Mouse (Mus musculus): ENCODE data around the gene Fzd1. TPM values are rescaled to one million over a fixed set of nuclear protein-coding genes. Genes with fewer than 3 reads are reported as not detected.

Fzd1 gene
- polyA plus RNA-seq, 1 experiment = 0.95 TPM

DNA sequence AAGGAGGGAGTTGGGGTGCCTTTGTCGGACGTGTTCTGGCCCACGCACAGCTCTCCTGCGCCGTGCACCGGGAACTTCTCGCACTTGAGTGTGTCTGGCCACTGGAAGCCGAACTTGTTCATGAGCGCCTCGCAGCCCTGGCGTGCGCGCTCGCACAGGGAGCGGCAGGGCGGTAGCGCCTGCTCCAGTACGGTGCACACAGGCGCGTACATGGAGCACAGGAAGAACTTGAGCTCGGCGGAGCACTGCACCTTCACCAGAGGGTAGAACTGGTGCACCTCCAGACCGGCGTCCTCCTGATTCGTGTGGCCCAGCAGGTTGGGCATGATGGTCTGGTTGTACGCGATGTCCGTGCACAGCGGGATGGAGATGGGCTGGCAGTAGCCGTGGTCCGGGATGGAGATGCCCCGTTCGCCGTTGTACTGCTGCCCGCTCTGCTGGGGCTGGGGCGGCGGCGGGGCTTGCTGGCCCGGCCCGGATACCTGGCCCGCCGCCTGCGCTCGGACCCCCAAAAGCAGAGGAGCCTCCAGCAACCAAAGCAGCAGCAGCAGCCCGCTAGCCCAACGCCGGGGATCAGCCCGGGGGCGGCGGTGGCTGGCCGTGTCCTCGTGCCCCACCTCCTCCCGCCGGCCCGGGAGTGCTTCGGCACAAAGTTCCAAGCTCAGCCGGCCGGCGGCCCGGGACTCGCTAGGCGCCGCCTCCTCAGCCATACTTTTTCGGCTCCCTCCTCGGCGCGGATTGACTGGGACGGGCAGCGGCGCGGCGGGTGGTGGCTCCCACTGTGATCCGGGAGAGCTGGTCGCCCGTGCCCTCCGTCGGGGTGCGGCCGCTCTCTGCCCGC, 744 bp downstream of the Fzd1 start:
- H3K4me3 ChIP-seq (replicated peaks; ENCODE audit: control insufficient read depth, low read depth, low read length) = no peak overlapping the region
- H3K27ac ChIP-seq (ENCODE audit: control insufficient read depth, insufficient read depth, low read depth, low read length, poor library complexity) = no peak overlapping the region
- no peaks in the 10 kb centered on the region for H3K4me1 ChIP-seq (ENCODE audit: control insufficient read depth, insufficient read depth, low read length)
- 1% methylated on average over 73 of the region's 80 CpGs for WGBS
- TF ChIP-seq POLR2A (IDR thresholded peaks at IDR 0.05; ENCODE audit: borderline replicate concordance, control insufficient read depth, low read depth, low read length) = no peak
- TF ChIP-seq CTCF (IDR thresholded peaks at IDR 0.05; ENCODE audit: control insufficient read depth, insufficient read depth, low read length) = no peak

DNA sequence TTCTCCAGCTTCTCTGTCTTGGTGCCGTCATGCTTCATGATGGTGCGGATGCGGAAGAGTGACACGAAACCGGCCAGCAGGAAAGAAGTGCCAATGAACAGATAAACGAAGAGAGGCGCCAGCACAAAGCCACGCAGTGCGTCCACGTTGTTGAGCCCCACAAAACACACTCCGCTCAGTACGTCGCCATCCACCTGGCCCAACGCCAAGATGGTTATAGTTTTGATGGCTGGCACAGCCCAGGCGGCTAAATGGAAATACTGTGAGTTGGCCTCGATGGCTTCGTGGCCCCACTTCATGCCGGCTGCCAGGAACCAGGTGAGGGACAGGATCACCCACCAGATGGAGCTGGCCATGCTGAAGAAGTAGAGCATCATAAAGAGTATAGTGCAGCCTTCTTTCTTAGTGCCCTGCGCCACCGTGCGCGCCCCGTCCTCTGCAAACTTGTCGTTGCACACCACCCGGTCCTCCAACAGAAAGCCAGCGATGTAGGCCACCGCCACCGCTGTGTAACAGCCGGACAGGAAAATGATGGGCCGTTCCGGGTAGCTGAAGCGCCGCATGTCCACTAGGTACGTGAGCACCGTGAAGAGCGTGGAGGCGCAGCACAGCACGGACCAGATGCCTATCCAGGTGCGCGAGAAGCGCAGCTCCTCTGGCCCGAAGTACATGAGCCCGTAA, 1.7 kb downstream of the Fzd1 start:
- TF ChIP-seq POLR2A (IDR thresholded peaks at IDR 0.05; ENCODE audit: borderline replicate concordance, control insufficient read depth, low read depth, low read length) (no peak), CTCF (IDR thresholded peaks at IDR 0.05; ENCODE audit: control insufficient read depth, insufficient read depth, low read length) (no peak)
- Histone ChIP-seq H3K4me1 (ENCODE audit: control insufficient read depth, insufficient read depth, low read length) (no peaks in the 10 kb centered on the region), H3K27ac (ENCODE audit: control insufficient read depth, insufficient read depth, low read depth, low read length, poor library complexity) (no peak overlapping the region), H3K4me3 (replicated peaks; ENCODE audit: control insufficient read depth, low read depth, low read length) (no peak overlapping the region)
- 13% methylated on average over 43 of the region's 43 CpGs for WGBS

DNA sequence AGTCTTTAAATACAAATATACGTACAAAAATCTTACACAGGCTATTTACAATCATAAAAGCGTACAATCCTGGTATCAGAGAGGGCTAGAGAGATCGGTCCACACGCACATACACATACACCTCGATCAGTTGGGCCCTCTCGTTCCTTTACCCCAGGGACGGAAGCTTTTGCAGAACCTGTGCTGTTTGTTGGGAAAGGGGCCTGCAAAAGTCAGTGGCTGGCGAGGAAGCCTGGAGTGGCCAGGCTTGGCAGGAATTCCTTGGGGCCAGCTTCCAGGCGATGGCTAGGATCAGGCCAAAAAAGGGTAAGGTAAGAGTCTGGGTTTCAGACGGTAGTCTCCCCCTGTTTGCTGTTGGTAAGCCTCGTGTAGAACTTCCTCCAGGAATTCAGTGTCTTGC, 2.5 kb downstream of the Fzd1 start:
- Histone ChIP-seq H3K4me3 (replicated peaks; ENCODE audit: control insufficient read depth, low read depth, low read length) (no peak overlapping the region), H3K27ac (ENCODE audit: control insufficient read depth, insufficient read depth, low read depth, low read length, poor library complexity) (no peak overlapping the region), H3K4me1 (ENCODE audit: control insufficient read depth, insufficient read depth, low read length) (no peaks in the 10 kb centered on the region)
- TF ChIP-seq POLR2A (IDR thresholded peaks at IDR 0.05; ENCODE audit: borderline replicate concordance, control insufficient read depth, low read depth, low read length) (no peak), CTCF (IDR thresholded peaks at IDR 0.05; ENCODE audit: control insufficient read depth, insufficient read depth, low read length) (no peak)
- 66% methylated on average over 11 of the region's 11 CpGs for WGBS

DNA sequence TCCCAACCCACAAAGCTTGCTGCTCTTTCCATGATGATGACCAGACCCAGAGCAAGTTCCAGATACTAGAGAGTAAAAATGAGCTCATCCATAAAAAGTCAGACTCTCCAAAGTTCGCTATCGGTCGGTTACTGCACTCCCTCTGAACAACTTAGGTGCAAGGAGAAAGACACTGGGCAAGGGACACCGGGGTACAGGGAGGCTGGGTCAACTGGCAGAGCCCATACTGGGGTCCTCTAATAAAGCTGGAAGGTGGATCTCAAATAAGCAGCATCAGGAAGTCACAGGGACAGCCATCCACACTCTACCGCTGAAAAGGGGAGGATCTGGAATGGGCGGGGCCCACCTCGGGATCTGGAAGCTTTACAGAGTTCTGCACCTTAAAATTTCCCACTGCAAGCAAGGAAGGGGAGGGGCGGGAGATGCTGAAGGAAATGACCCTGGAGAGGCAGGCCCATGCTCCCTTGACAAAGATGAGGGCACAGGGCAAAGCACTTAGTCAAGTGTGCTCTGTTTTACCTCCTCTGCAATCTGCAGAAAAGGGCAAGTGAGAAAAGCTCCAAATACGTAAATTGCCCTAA, 3.0 kb downstream of the Fzd1 start:
- Histone ChIP-seq H3K27ac (ENCODE audit: control insufficient read depth, insufficient read depth, low read depth, low read length, poor library complexity) (no peak overlapping the region), H3K4me3 (replicated peaks; ENCODE audit: control insufficient read depth, low read depth, low read length) (no peak overlapping the region), H3K4me1 (ENCODE audit: control insufficient read depth, insufficient read depth, low read length) (no peaks in the 10 kb centered on the region)
- TF ChIP-seq POLR2A (IDR thresholded peaks at IDR 0.05; ENCODE audit: borderline replicate concordance, control insufficient read depth, low read depth, low read length) (no peak), CTCF (IDR thresholded peaks at IDR 0.05; ENCODE audit: control insufficient read depth, insufficient read depth, low read length) (no peak)
- 53% methylated on average over 9 of the region's 9 CpGs for WGBS

DNA sequence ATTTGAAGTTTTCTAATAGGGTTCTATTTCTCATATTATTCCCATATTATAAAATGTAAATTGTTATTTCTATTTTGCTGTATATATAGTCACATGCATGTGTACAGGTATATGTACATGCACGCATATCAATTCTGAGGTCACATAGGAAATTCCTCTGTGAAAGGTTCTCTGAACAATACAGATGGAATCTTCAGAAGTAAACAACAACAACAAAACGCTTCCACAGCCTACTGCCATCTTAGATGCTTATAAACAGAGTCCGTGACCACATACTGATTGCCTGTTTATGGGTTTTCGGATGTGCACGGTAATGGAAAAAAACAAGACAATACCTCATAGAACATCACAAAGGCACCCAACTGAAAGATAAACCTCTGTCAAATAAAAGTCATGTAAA, 4.7 kb downstream of the Fzd1 start:
- no peaks in the 10 kb centered on the region for H3K4me1 ChIP-seq (ENCODE audit: control insufficient read depth, insufficient read depth, low read length)
- no peak overlapping the region for H3K27ac ChIP-seq (ENCODE audit: control insufficient read depth, insufficient read depth, low read depth, low read length, poor library complexity)
- no peak overlapping the region for H3K4me3 ChIP-seq (replicated peaks; ENCODE audit: control insufficient read depth, low read depth, low read length)
- TF ChIP-seq CTCF (IDR thresholded peaks at IDR 0.05; ENCODE audit: control insufficient read depth, insufficient read depth, low read length) = no peak
- TF ChIP-seq POLR2A (IDR thresholded peaks at IDR 0.05; ENCODE audit: borderline replicate concordance, control insufficient read depth, low read depth, low read length) = no peak
- 84% methylated on average over 5 of the region's 5 CpGs for WGBS

DNA sequence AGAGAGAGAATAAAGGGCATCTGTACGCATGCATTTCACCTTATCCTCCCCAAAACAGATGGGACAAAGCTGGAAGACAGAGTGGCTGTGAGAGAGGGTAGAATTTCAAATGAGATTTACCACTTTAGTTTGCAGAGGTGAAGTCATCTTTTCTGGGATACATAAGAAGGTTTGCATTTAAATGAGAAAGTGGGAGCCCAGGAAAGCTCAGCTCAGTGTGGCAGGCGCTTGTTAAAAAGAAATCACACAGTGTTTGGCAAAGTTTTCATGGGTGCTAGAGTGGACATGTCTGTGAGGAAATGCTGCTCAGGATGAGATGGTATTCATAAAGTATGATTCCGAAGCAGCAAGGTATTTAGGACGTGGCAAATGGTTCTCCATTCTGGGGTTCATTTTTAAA, 15.1 kb downstream of the Fzd1 start:
- Histone ChIP-seq H3K4me1 (ENCODE audit: control insufficient read depth, insufficient read depth, low read length) (no peaks in the 10 kb centered on the region), H3K27ac (ENCODE audit: control insufficient read depth, insufficient read depth, low read depth, low read length, poor library complexity) (no peak overlapping the region), H3K4me3 (replicated peaks; ENCODE audit: control insufficient read depth, low read depth, low read length) (no peak overlapping the region)
- no peak for TF ChIP-seq CTCF (IDR thresholded peaks at IDR 0.05; ENCODE audit: control insufficient read depth, insufficient read depth, low read length)
- TF ChIP-seq POLR2A (IDR thresholded peaks at IDR 0.05; ENCODE audit: borderline replicate concordance, control insufficient read depth, low read depth, low read length) = no peak
- WGBS = 81% methylated on average over 4 of the region's 4 CpGs

DNA sequence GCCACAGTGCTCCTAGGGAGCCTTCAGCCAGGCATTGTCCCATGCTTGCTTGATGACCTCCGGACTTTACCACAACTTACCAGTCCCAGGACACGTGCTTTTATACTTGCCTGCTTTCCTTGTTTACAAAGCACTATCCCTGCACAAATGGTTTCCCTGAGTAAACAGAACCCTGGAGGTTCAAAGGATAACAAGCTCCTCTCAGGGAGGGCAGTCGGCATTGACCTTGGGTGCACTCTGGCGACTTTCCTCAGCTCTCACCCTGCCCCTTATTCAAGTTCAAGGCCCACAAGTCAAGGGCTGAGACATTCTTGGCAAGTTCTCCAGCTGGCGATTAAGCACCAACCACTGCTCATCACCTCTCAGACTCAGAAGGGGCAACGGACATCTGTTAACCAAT, 20.8 kb downstream of the Fzd1 start:
- H3K4me3 ChIP-seq (replicated peaks; ENCODE audit: control insufficient read depth, low read depth, low read length) = no peak overlapping the region
- H3K4me1 ChIP-seq (ENCODE audit: control insufficient read depth, insufficient read depth, low read length) = no peaks in the 10 kb centered on the region
- no peak for TF ChIP-seq CTCF (IDR thresholded peaks at IDR 0.05; ENCODE audit: control insufficient read depth, insufficient read depth, low read length)
- TF ChIP-seq POLR2A (IDR thresholded peaks at IDR 0.05; ENCODE audit: borderline replicate concordance, control insufficient read depth, low read depth, low read length) = no peak
- H3K27ac ChIP-seq (ENCODE audit: control insufficient read depth, insufficient read depth, low read depth, low read length, poor library complexity) = no peak overlapping the region
- 70% methylated on average over 6 of the region's 6 CpGs for WGBS

DNA sequence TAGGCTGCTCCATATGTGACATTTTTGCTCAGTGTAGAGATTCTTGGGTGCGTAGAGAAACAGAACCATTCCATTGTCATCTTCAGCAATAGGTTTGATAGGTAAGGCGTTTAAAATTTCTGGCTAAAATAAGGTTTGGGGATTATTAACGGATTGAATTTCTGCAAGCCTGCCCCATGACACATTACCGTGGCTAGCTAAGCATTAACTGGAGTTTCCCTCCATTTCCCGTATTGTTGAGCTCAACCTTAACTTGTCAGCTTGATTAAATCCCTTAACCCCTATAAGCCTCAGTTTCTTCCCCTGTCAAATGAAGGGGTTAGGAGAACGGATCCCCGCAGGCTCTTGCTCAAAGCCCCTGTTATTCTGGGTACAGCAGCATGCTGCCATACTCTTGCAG, 22.4 kb downstream of the Fzd1 start:
- H3K4me3 ChIP-seq (replicated peaks; ENCODE audit: control insufficient read depth, low read depth, low read length) = no peak overlapping the region
- H3K27ac ChIP-seq (ENCODE audit: control insufficient read depth, insufficient read depth, low read depth, low read length, poor library complexity) = no peak overlapping the region
- TF ChIP-seq POLR2A (IDR thresholded peaks at IDR 0.05; ENCODE audit: borderline replicate concordance, control insufficient read depth, low read depth, low read length) = no peak
- WGBS = 84% methylated on average over 7 of the region's 7 CpGs
- H3K4me1 ChIP-seq (ENCODE audit: control insufficient read depth, insufficient read depth, low read length) = no peaks in the 10 kb centered on the region

Measured in bone marrow, adult 2 months (tissue).